Mouse (Mus musculus) c-Kit-negative CD71-positive TER-119-positive erythroid progenitor cells, embryonic 14.5 days (primary cell): Measurements from ENCODE around the gene Col4a2.

Experiments used
- DNase-seq: peaks from one replicate; pipeline ENCODE4 v3.0.0-alpha.2; 2013; ENCODE audit warnings: low read depth, low spot score

The Col4a2 gene

DNA sequence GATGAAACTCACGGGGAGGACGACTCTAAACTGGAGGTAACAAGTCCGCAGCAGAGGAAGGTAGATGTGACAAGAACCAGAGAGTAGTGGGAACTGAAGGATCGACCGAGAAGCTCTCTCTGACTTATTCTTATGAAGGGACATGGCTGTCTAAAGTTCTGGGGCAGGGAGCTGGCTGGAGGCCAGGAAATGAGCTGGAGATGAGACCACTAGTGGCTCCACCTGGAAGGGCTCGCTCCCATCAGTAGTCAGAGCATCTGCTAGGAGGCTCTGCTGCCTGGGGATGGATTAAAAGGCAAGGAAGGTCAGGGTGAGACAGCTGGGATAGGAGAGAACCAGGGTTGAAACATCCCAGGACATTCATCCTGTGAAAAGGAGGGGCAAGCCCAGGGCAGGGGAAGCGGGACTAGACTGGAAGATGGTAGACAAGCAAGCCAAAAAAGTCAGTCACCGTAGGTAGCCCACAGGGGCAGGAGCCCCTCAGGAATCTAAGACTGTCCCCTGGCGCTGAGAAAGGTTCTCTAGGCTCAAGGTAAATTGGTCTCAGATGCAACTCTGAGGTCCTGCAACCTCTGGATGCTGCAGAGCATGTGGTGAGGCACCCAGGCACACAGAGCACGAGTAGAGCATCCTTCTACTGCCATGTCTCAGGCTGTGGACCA is 16.2 kb upstream of the Col4a2 start:
- no peak for DNase-seq

GRCm38 (mm10) chr8:11297141-11297838 is 15.3 kb upstream of the Col4a2 start:
- no peak for DNase-seq

GRCm38 (mm10) chr8:11298531-11299316 is 13.9 kb upstream of the Col4a2 start:
- DNase-seq: no peak

DNA sequence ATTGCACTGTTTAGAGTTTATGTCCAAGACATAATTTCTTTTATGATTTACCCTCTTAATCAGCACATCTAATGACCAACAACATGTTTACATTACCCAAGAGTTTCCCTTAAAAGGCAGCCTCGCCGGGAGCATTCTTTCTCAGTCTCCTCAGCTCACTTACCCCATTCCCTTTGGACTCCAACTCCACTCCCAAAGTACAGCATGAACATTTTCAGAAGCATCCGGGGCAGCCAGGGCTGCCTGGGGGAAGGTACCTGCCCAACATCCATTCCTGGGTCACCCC is 13.3 kb upstream of the Col4a2 start:
- DNase-seq: no peak

- no peak for DNase-seq
Observed at GRCm38 (mm10) chr8:11300436-11300835, 12.2 kb upstream of the Col4a2 start.

GRCm38 (mm10) chr8:11304027-11304601 is 8.5 kb upstream of the Col4a2 start:
- DNase-seq: no peak

DNA sequence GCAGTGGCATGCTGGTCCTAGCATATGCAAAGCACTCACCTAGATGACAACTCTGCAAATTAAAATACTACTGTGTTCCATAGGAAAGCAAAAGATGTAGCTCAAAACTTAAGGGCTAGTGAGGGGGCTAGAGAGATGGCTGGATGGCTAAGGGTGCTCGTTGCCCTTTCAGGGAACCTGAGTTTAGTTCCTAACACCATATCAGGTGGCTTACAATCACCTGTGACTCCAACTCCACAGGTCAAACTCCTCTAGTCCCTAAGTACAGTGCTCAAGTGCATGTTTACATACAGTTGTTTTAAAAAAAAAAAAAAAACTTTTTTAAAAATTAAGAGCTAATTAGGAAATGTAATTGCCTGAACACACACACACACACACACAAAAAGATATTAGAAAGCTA is 7.1 kb upstream of the Col4a2 start:
- DNase-seq: no peak

- no peak for DNase-seq
Observed at GRCm38 (mm10) chr8:11307451-11307850, 5.2 kb upstream of the Col4a2 start.

GRCm38 (mm10) chr8:11308570-11308998 is 4.0 kb upstream of the Col4a2 start:
- DNase-seq: no peak

- no peak for DNase-seq
Observed at GRCm38 (mm10) chr8:11309226-11309625, 3.4 kb upstream of the Col4a2 start.

DNA sequence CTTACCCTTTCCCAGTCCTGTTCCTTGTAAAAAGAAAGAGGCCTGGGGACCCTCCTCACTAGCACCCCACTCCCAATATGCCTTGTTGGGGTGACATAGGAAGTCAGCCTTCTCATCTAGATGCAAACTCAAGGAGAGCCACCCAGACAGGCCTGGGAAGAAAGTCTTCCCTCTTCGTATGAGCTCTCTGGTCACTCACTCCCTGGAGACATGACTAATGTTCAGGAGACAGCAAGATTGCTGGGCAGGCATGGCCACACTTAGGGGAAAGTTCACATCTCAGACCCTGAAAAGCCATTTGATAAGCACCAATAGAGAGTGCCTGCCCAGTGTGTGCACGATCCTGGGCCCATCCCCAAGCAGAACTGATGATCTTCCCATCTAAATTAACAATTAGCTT is 2.6 kb upstream of the Col4a2 start:
- no peak for DNase-seq

GRCm38 (mm10) chr8:11311681-11312348 is 790 bp upstream of the Col4a2 start:
- DNase-seq: no peak

DNA sequence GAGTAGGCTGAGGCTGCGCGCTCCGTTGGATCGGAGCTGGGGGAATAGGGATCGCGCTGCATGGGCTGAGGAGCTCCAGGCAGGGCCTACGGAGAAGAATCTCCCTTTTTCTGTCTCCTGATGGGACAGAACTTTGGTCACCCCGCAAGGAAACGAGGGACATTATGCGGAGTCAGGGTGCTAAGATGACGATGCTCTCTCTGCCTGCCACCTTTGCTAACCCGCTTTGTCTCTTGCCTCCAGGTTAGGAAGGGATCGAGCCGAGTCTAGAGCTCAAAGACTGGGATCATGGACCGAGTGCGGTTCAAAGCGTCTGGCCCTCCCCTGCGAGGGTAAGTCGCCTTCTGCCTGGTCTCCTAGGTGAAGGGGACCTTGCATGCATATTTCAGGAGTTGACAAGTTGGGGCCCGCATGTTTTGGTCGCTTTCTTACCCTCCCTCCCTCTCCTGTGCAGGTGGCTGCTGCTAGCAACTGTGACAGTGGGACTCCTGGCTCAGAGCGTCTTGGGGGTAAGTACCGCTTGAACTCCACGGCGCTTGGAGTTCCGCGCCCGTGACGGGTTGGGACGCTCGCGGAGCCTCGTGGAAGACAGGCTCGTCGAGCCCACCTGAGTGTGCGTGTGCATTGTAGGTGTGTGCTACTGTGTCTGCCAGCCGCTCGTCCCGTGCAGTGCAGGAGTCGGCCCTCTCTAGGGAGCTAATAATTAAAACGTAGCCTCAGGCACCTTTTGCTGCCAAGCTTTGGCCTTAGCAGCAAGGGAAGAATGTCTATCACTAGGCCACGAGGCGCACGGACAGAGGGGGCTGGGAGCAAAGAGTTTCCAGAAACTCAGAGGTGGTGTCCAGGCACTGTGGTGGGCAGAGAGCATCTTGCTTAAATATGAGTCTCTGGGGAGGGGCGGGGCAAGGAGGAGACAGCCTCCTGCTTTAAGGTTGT is 839 bp downstream of the Col4a2 start:
- no peak for DNase-seq

- DNase-seq: no peak
Observed at GRCm38 (mm10) chr8:11314613-11315012, 2.0 kb downstream of the Col4a2 start.

DNA sequence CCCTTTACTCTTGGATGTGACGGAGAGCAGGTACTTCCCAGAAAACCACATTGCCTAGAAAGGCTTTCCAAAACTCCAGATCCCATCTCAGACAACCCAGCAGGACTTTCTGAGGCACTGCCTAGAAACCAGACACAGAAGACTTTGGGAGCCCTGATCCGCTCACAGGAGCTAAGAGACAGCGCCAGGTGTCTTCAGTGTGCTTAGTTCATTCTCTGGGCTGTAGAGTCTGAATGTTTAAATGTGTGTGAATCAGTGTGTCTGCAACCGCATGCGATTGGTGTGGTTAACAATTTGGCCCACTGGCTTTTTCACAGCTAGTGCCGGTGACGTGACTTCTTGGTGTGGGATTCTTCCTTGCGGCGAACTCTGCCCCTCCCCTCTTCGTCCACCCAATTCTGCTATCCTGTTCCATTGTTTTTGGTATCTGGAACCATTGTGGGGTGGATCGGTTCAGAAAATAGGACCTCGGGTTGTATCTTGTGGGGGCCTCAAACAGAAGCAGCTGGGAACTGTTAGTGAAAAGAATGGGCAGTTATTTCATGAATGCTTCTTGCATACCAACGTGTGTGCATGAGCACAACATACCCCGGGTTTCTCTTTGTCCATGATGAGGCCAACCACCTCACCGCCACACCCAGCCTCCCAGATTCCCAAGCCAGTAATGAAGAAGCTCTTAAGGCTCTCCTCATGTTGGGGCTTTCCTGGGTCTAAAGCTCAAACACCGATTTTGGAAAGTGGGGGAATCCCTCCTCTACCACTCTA is 2.8 kb downstream of the Col4a2 start:
- DNase-seq: no peak

- no peak for DNase-seq
Observed at GRCm38 (mm10) chr8:11316118-11316517, 3.5 kb downstream of the Col4a2 start.

GRCm38 (mm10) chr8:11319405-11319804 is 6.8 kb downstream of the Col4a2 start:
- no peak for DNase-seq

GRCm38 (mm10) chr8:11321841-11322240 is 9.2 kb downstream of the Col4a2 start:
- DNase-seq: no peak

DNA sequence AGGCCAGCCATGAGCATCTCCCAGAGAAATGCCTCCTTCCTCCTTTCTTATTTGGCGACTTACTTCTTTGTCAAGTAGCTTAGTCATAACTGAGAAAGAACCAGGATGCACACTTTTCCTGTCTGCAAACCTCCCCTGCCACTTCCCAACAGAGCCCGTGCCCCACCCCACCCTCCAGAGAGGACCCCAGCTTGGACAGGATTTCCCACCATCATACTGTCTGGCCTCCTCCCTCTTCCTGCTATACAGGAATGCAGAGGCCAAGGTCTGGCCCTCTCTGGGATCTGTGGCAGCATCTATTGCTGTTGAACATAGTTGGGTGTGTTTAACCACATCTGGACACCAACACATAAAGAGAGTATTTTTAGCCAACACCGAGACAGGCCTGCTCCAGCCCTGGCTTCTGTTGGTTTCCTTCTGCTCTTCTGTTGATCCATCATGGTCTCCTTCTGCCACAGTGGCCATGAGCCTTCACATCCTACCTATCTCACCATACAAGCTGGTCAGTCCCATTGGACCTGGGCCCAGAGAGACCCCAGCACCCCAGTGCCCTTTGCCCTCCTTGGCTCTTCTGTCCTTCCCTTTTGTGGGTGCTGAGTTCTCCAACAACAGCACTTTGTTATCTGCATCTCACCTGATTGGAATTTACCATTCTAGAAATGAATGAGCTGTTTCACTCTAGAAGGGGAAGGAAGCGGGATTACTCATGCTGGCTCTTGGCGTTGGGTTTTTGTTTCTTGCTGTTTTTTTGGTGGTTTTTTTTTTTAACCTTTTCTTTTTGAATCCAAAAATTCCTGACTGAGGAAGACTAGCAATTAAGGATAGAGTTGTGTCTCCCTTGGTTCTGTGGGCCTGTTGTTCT is 10.3 kb downstream of the Col4a2 start:
- DNase-seq: no peak
